Mouse (Mus musculus) C2C12 (cell line): Measurements from ENCODE around the gene Plcb4.

Experiments used
- CEBPB ChIP-seq: IDR thresholded peaks from one replicate; pipeline ENCODE4 v1.6.1; 2011; ENCODE audit warnings: low read depth, mild to moderate bottlenecking, control low read depth, moderate library complexity
- CTCF ChIP-seq: IDR thresholded peaks from one replicate; pipeline ENCODE4 v1.5.1; 2011; ENCODE audit not compliant: control insufficient read depth, insufficient read depth, insufficient read length

DNA sequence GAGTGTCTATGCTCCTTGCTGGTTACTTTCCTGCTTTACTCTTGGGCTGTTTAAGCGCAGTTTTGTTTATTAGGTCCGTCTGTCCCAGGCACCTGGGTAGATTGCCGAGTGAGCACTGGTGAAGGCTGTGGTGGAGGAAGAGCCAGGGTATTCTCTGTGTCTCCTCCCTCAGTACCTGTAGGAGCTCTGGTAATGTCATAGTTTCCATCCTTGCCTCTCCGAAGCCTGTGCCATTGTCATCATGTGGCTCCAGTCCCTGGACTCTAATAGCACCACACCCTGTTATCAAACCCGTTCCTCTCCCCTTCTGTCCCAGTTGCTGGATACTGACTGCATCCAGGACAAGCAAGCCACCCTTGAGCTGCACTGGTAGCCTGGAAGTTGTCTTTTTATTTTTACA, 89.6 kb downstream of the Plcb4 start:
- TF ChIP-seq CTCF: no peak
- no peak for TF ChIP-seq CEBPB
